Mouse (Mus musculus) adrenal gland, postnatal 36 days (tissue): ENCODE results near the gene Ints5. TPM values are rescaled to one million over a fixed set of nuclear protein-coding genes. Genes with fewer than 3 reads are reported as not detected.
"Not testable (repeated sequence)": the region's sequence is repeated elsewhere in the genome, so short reads cannot be mapped to it uniquely, and the experiment has no call there.

Experiments
- DNase-seq, 2 experiments: peaks; one replicate each; pipeline ENCODE4 v3.0.0; 2021; ENCODE audit warnings: mixed read lengths in 1 of 2
- total RNA-seq, 2 experiments: library from RNA; stranded (reverse); gene quantifications; 2 replicates each; pipeline ENCODE4 v1.2.3; 2021

The Ints5 gene
- total RNA-seq, 2 experiments from 2014 or later = 23.7 to 25.8 TPM

DNA sequence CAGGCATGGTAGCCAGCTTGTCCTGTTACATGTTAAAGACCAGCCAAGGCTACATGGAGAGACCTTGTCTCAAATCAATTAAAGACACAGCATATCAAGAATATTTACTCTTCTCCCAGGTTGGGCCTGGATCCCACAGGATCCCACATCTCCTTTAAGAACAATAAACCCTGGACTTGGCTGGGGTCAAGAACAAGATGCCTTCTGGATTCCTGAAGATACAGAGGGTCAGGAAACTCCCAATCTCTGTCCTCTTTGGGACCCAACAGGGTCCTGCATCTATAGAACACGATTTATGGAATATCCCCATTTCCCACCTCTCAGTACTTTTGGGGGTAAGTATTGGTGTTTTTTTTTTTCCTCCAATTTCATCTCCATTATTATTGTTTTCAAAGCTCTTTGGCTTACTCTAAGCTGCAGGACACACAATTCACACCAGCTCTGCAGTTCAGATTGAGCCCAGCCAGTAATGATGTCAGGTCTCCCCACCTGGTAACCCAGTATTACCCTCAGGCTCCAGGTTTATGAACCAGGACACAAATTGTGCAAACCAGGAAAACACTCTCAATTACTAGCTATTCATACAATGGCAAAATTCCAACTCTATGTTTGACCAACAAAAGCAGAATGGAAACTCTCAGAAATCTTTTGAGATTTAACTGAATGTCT is 5.8 kb upstream of the Ints5 start:
- DNase-seq = no peak

DNA sequence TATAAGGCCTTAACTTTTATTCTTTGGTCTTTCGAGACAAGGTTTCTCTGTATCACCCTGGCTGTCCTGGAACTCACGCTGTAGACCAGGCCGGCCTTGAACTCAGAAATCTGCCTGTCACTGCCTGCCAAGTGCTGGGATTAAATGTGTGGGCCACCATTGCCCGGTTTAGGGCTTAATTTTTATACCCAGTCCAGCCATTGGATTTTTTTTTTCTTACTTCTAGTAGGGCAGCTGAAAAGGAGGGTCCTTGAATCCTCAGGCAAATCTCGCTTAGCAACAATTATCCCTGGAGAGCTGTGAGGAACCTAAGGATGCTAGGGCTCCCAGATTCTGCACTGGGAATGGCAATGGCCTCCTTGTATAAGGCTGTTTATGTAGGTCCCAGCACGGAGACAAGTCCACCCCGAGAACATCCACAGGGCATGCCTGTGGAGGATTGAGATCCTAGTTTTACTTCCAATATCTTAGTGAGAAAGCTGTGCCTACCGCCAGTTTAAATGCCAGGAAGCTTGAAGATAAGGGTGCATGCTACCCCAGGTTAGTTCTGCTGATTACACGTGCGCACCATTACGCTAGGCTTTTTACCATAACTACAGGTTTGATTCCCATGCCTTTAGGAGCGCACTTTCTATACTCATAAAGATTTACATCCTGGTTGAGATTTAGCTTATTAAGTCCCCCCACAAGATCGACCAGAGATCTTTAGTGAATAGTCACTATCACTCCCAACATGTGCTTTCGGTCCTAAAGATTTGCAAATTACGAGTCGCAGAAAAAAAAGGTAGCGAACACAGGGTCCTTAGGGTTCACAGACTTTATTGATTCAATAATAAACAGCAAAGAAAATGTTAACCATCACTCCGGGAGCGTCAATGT is 5.0 kb upstream of the Ints5 start:
- no peak for DNase-seq

DNA sequence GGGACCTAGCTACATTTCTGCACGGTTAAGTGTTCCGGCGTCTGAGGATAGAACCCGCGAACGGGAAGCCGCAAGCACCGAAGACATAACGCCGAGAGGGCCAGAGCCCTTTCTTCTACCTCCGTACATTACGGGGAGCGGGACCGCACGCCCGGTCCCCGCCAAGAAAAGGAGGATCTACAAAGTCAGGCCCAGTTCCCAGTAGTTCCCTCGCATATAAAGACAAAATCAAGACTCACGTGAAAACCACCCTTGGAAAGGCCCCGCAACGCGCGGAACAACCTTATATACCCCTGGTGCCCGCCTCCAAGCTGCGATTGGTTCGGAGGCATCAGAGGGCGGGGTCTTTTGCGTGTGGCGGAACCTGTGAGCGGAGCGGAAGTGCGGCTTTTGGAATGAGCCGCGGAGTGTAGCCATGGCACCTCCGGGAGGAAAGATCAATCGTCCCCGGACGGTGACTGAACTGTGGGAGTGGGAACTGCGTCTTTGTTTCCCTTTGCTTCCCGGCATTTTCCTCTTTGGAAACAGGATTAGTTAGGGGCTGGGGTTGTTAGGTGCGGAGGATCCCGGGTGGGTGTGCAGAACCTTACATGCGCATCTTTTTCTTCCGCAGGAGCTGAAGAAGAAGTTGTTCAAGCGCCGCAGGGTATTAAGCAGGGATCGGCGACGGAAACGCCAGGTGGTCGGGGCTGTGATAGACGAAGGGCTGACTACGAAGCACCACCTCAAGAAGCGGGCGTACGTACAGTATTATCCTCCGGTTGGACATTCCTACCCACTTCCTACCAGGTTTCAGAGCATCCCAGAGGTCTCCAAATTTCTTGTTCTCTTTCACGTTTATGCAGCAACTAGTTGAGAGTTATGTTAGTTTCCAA is 4.1 kb upstream of the Ints5 start, which contains the start of the genes 1810009A15Rik and Gm49416:
Gene 1810009A15Rik (plus strand): TSS at position 343 of the 875 bp plus-strand sequence.
Gene Gm49416 (plus strand): TSS at position 416 of the 875 bp plus-strand sequence.
- DNase-seq = peak; percentile 94 to 96

DNA sequence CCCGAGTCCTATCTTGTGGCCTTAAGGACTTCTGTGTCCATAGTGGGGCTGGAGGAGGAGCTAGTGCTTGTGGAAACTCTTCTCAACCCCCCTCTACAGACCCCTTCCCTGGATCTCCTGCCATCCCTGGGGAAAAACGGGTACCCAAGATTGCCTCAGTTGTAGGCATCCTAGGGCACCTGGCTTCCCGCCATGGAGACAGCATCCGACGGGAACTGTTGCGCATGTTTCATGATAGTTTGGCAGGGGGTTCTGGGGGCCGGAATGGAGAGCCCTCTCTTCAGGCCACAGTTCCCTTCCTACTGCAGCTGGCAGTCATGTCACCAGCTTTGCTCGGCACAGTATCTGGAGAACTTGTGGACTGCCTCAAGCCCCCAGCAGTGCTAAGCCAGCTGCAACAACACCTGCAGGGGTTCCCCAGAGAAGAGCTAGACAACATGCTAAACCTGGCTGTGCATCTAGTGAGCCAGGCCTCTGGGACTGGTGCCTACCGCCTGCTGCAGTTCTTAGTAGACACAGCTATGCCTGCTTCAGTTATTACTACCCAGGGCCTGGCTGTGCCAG is 2.7 kb downstream of the Ints5 start:
- no peak for DNase-seq

DNA sequence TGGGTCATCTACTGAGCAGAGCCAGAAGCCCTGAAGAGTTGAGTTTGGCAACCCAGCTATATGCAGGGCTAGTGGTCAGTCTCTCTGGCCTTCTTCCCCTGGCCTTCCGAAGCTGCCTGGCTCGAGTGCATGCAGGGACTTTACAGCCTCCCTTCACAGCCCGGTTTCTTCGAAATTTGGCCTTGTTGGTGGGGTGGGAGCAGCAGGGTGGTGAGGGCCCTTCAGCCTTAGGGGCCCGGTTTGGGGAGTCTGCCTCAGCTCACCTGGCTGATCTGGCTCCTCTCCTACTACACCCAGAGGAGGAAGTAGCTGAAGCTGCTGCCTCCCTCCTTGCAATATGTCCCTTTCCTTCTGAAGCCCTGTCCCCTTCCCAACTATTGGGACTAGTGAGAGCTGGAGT is 3.4 kb downstream of the Ints5 start:
- DNase-seq = not testable (repeated sequence)

DNA sequence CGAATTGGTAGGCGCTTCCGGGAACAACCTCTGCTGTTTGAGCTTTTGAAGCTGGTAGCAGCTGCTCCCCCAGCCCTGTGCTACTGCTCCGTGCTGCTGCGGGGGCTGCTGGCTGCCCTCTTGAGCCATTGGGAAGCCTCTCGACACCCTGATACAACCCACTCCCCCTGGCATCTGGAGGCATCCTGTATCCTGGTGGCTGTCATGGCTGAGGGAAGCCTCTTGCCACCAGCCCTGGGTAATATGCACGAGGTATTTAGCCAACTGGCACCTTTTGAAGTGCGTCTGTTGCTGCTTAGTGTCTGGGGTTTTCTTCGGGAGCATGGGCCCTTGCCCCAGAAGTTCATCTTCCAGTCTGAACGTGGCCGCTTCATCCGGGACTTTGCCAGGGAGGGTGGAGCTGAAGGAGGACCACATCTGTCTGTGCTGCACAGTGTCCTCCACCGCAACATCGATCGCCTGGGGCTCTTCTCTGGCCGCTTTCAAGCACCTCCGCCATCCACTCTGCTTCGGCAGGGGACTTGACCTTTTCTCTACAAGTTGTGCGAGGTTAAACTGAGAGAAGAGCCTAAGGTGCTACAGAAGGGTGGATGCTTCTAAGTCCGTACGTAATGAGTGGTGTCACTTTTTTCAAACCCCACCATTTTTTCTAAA is 4.5 kb downstream of the Ints5 start:
- DNase-seq = peak; percentile 70 to 77

DNA sequence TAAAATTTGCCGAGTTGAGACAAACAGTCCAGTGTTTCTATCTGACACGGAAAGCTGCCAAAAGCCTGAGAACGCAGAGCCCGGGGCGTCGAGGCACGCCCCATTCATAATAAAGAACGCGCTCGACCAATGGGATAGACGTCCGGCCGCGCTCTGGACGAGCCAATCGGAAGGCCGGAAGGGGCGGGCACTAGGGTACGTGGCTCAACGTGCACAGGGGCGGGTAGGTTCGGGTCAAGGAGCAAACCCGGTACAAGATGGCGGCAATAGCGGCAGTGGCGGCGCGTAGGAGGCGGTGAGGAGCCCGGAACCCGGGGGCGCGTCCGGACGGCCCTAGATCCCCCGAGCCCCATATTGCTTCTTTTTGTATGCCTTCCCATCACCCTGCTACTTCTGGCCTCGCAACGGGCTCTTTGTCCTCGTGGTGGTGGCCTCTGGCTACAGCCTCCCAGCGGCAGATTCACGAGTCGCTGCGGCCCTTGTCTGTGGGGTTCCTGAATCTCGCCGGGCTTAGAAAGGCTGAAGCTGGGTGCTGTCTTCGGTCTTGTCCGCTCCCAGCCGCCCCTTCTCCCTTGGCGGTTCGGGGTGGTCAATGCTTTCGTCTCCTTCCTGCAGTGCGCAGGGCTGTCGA is 5.2 kb downstream of the Ints5 start, which contains the start of gene Ganab:
Gene Ganab (plus strand): TSS at position 207 of the 631 bp plus-strand sequence.
- DNase-seq = peak; percentile 97

DNA sequence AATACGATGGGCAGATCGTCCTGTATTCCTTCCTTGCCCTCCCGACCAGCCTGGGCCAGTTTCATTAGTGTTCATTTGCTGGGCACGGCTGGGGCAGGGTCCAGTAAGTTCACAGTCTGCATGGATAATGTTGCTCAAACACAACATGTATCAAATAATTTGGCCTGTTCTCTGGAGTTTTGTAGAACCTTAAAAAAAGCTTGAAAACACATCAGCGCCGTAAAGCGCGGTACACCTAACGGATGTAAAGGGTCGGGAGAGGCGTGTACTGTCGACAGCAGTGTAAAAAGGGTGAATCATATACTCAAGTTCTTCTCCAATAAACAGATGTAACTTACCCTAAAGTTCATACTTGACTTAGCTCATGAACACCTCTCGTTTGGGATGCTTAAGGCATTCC is 5.8 kb downstream of the Ints5 start:
- DNase-seq = no peak

DNA sequence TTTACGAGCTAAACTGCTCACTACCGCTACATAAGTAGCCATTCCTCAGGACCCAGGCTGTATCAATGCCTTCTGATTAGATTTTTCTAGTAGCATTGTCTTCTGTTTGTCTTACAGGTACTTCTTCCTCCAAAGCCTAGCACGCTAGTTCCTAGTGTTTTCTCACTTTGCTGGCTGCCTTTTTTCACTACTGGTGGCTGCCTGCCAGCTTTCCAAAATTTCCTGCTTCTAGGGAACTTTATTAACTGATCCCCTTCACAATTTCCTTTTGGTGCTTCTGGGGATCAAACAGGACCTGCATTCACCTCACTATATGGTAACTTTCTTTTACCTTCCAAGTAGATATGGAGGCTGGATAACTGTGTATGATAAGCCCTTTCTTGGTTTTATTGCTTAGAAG is 6.3 kb downstream of the Ints5 start:
- DNase-seq = peak in 1 of 2 experiments; percentile 34

DNA sequence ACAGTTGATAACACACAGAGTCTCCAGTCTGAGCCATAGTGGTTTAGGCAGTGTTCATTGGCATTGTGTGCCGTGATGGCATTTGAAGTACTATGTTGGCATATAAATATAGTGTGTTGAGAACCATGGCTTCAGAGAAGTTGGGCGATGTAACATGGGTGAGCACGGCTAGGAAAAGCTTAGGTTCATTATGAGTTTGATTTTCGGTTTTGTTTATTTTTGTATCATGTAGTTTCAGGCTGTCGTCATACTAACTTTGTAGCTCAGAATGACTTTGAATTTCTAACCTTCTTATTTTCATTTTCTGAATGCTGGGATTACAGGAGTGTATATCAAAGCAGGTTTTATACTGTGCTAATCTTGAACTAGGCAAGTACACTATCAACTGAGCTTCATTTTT is 10.6 kb downstream of the Ints5 start:
- DNase-seq = no peak

DNA sequence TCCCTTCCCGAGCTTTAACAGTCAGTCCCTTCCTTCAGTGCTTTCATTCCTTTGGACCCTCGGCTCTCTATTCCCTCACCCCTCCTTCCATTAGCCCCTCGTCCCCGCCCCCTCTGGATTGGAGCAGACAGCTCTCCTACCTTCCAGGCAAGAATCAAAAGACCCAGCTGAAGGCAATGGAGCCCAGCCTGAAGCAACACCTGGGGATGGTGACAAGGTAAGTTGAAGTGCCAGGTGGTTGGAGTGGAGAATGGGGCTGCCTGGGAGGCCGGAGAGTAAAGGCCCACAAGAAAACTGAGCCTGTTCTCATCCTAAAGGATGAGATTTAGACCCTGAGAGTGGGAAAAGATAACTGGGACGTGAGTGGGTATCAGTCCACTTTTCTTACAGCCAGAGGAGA is 15.7 kb downstream of the Ints5 start:
- no peak for DNase-seq

DNA sequence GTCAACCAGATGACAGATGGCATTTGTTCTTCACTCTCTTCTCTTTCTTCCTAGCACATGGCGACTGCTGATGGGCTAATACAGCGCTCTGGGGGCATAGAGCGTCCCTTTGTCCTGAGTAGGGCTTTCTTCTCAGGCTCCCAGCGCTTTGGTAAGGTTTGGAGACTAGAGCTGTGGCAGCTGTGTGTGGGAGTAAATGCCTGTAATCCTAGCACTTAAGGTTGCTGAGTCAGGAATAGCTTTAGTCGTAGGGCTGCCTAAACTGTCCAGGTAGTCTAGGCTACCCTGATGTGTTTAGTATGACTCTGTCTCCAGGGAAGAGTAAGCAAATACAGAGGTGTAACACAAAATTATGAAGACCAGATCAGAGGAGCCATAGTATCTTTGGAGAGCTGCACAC is 19.0 kb downstream of the Ints5 start:
- DNase-seq = no peak

DNA sequence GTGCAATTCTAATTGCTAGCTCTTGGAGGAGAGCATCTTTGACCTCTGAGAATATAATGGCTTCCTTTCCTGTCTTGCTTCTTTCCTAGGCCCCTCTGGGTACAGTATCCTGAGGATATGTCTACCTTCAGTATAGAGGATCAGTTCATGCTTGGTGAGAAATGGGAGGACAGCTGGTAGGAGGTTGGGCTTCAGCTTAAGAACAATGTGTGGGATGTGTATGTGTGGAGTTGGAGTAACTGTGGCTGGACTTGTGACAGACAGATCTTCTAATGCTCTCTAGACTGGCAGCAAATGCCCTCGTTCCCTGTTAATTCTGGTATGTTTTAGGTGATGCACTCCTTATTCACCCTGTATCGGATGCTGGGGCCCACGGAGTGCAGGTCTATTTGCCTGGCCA is 21.4 kb downstream of the Ints5 start:
- DNase-seq = no peak

DNA sequence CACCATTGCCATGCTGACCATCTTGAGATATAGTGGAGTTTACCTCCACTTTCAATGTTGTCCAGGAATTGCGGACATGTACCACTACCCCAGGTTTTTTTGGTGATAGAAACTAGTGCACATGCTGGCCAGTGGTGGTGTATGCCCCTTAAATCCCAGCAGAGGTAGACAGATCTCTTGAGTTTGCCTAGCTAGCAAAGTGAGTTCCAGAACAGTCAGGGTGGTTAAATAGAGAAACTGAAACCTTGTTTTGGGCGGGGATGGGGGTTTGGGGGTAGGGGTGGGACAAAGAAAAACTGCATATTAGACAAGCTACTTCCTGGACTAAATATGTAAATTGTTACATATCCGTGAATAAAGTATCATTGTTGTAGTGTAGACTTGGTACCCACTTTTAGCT is 26.2 kb downstream of the Ints5 start:
- DNase-seq = no peak

DNA sequence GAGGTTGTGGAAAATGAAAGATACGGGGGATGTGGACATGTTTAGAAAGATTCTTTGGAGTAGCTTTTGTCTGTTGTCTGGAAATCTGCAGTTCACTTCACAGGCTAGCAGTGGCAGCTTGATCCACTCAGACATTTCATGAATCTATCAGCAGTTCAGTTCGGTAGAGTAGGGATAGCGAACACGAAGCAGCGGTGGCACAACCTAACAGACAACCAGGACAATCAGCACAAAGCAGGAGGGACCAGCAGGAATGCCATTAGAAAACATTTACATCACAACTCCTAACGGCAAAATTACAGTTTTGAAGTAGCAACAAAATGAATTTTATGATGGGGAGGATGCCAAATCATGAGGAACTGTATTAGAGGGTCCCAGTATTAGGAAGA is 26.9 kb downstream of the Ints5 start:
- DNase-seq = no peak

DNA sequence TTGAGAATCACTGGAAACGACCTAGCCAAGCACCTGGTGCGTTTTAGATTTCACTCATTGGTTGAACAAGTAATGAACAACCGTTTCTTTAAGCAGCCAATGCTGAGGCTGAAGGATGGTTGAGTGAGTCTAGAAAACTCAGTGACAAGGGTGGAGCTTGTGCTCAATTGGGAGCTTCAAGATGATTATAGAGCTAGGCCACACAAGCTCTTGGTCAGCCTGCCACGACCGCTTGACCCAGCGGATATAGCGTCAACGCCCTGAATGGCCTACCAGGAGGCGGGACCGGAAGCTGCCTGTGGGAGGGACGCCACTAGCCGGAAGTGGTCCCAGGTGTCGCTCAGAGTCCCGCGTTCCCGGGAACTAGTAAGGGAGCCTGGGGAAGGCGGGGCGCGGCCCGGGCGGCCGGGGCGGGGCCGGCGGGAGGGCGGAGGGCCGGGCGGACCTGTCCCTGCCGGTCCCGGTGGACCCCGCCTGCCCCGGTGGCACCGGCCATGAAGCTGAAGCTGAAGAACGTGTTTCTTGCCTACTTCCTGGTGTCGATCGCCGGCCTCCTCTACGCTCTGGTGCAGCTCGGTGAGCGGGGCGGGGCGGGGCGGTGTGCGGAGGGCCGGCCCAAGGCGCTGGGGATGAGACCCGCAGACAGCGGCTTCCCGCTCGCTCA is 27.4 kb downstream of the Ints5 start, which contains the start of gene B3gat3:
Gene B3gat3 (plus strand): TSS at position 302 of the 664 bp plus-strand sequence.
- DNase-seq = peak; percentile 98

DNA sequence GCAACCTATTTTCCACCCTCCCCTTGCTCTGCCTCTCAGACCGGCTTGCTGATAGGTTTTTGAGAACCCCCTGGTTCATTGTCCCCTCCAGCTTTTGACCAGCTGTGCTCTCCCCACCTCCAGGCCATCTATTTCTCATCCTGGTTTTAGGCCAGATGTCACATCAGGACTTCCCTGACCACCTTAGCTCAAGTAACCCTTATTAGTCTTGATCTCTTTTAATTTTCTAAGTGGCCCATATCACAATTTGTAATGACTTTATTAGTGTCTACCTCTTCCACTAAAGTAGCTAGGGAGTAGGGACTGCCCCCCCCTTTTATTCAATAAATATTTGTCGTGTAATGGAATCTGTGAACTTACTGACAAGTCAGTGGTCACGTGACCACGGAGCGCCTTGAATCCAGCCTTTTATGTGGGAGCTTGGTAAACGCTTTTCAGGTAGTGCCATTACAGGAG is 28.1 kb downstream of the Ints5 start:
- DNase-seq = peak in 1 of 2 experiments; percentile 40

DNA sequence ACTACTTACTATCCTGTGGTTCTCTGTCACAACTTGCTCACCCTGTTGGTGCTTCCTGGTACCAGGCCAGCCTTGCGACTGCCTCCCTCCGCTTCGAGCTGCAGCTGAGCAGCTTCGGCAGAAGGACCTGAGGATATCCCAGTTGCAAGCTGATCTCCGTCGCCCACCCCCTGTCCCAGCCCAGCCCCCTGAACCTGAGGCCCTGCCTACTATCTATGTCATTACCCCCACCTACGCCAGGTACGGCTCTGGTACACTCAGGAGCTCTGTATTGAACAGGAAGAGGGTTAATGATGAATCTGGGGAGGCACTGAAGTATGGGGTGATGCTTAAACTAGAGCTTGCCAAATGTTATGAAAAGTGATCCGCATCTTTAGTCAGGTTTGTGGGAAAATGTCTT is 28.9 kb downstream of the Ints5 start:
- DNase-seq = no peak

DNA sequence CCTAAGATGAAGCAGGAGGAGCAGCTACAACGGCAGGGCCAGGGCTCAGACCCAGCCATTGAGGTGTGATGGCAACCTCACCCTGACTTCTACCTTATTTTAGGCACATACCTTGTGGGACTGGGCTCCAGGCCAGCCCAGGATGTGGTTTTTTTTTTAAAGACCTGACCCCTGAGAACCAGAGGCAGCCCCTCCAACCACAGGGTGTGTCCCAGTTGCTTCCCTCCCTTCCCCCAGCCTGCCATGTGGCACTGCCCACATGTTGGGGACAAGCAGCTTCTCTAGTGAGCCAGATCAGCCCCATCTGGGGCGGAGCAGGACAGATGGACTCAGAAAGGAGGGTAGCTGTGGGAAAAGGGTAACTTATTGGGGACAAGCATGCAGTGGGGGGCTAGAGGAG is 34.0 kb downstream of the Ints5 start:
- no peak for DNase-seq

DNA sequence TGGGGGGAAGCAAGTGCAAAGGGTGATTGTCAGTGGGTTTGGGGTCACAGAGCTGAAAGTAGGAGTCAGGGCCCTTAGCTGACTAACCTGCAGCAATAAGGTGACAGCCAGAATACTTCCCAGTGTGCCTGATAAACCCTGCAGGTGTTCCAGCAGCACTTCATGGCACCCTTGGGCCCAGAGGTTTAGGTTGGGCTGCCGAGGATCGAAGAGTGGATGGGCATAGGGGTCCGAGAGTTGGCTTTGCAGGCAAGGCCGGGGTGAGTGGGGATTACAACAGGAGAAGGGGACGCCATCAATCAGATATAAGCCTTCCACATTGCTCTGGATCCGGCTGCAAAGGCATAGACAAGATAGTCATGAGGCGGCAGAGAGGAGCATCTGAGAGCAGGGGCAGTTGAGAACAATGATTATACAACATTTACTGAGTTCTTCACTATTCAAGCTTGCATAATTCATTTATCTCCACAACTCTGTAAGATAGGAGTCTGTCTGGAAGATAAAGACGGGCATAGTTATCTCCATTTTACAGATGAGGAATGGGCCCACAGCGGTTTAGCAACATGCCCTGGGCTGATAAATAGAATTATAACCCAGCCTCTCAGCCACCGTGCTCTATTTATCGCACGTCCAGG is 35.2 kb downstream of the Ints5 start:
- DNase-seq = no peak
